Mouse (Mus musculus) WW6 (cell line): ENCODE measurements around the gene Spata1.
"Not testable (repeated sequence)": the region's sequence is repeated elsewhere in the genome, so short reads cannot be mapped to it uniquely, and the experiment has no call there.

Experiments used
- DNase-seq: peaks from one replicate; pipeline ENCODE4 v3.0.0-alpha.2; 2013; ENCODE audit warnings: low read depth, low spot score

The Spata1 gene

GRCm38 (mm10) chr3:146451375-146451774 lies 48.2 kb downstream of the Spata1 start:
- DNase-seq, result no peak

GRCm38 (mm10) chr3:146450371-146450841 lies 49.1 kb downstream of the Spata1 start:
- DNase-seq, result peak; percentile 76

- DNase-seq, result no peak
Measured at GRCm38 (mm10) chr3:146449745-146450250, 49.8 kb downstream of the Spata1 start, which contains the start of gene Ctbs. Ctbs (plus strand) TSS chr3:146449795.

- no peak for DNase-seq
Measured at GRCm38 (mm10) chr3:146448969-146449368, 50.6 kb downstream of the Spata1 start.

- no peak for DNase-seq
Measured at GRCm38 (mm10) chr3:146448372-146448771, 51.2 kb downstream of the Spata1 start.

- no peak for DNase-seq
Measured at GRCm38 (mm10) chr3:146447598-146447997, 52.0 kb downstream of the Spata1 start.

- DNase-seq, result no peak
Measured at GRCm38 (mm10) chr3:146447156-146447555, 52.4 kb downstream of the Spata1 start.

- DNase-seq, result no peak
Measured at GRCm38 (mm10) chr3:146444880-146445279, 54.7 kb downstream of the Spata1 start.

- no peak for DNase-seq
Measured at GRCm38 (mm10) chr3:146443380-146443779, 56.2 kb downstream of the Spata1 start.

GRCm38 (mm10) chr3:146442936-146443335 lies 56.6 kb downstream of the Spata1 start:
- DNase-seq, result no peak

GRCm38 (mm10) chr3:146442484-146442883 lies 57.1 kb downstream of the Spata1 start:
- DNase-seq, result no peak

- no peak for DNase-seq
Measured at GRCm38 (mm10) chr3:146440422-146440821, 59.1 kb downstream of the Spata1 start.

GRCm38 (mm10) chr3:146440011-146440410 lies 59.5 kb downstream of the Spata1 start:
- no peak for DNase-seq

- DNase-seq, result no peak
Measured at GRCm38 (mm10) chr3:146436114-146436513, 63.4 kb downstream of the Spata1 start.

GRCm38 (mm10) chr3:146435533-146435932 lies 64.0 kb downstream of the Spata1 start:
- no peak for DNase-seq

GRCm38 (mm10) chr3:146434686-146435085 lies 64.9 kb downstream of the Spata1 start:
- no peak for DNase-seq

GRCm38 (mm10) chr3:146433681-146434350 lies 65.7 kb downstream of the Spata1 start:
- no peak for DNase-seq

GRCm38 (mm10) chr3:146433063-146433462 lies 66.5 kb downstream of the Spata1 start:
- DNase-seq, result not testable (repeated sequence)

- DNase-seq, result no peak
Measured at GRCm38 (mm10) chr3:146426489-146426888, 73.1 kb downstream of the Spata1 start.

GRCm38 (mm10) chr3:146425902-146426301 lies 73.7 kb downstream of the Spata1 start:
- DNase-seq, result no peak

GRCm38 (mm10) chr3:146424306-146424900 lies 75.2 kb downstream of the Spata1 start:
- DNase-seq, result no peak

GRCm38 (mm10) chr3:146423710-146424109 lies 75.8 kb downstream of the Spata1 start:
- no peak for DNase-seq

- no peak for DNase-seq
Measured at GRCm38 (mm10) chr3:146421787-146422186, 77.8 kb downstream of the Spata1 start.
